Mouse (Mus musculus) bone marrow, adult 2 months (tissue): Measurements from ENCODE around the gene Inhbb.

Experiments
- CTCF ChIP-seq: fragments of 200-500 bp; IDR thresholded peaks from 2 replicates; pipeline ENCODE4 v1.5.1; 2011; ENCODE audit warnings: low read length, control low read depth; ENCODE audit not compliant: control insufficient read depth, insufficient read depth
- POLR2A ChIP-seq: fragments of 200-500 bp; IDR thresholded peaks from 2 replicates; pipeline ENCODE4 v1.6.1; 2011; ENCODE audit warnings: low read depth, mild to moderate bottlenecking, control low read depth, low read length, borderline replicate concordance; ENCODE audit not compliant: control insufficient read depth

DNA sequence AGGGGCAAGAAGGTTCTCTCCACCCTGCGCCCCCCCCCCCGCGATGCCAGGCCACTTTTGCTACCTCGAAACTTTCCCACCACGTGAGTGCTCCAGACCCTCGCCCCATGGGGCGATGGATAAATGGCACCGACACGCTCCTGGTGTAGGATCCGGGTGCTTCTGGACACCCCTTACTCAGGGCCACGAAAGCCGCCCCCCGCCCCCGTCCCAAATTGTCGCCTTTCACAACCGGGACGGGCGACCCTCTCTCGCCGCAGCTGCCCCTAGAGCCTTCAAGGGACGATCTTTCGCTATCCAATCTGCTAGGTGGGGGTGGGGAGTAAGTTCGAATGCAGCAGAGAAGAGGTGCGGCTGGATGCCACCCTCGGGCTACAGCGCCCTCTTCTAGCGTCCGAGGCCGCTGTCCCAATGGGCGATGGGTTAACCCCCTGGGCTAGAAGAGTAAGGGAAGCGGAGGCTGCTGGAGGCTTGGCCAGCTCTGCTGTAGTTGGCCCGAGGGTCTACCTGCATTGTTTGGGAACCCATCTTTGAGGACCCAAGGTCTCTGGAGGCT is 490 bp upstream of the Inhbb start:
- TF ChIP-seq CTCF: no peak
- TF ChIP-seq POLR2A: no peak
